Mouse (Mus musculus): Measurements from ENCODE around the gene Rcan1. TPM values are rescaled to one million over a fixed set of nuclear protein-coding genes. Genes with fewer than 3 reads are reported as not detected.

Gene Rcan1
- polyA plus RNA-seq, 1 experiment, result 11.6 TPM

- Histone ChIP-seq H3K36me3 (ENCODE audit: control insufficient read depth, insufficient read depth, low read length) (no peaks in the 10 kb centered on the region), H3K27ac (ENCODE audit: control insufficient read depth, insufficient read depth, low read depth, low read length) (no peak overlapping the region), H3K4me3 (ENCODE audit: control insufficient read depth, low read depth, low read length) (no peak overlapping the region), H3K27me3 (ENCODE audit: control insufficient read depth, insufficient read depth, low read length) (no peaks in the 10 kb centered on the region), H3K4me1 (ENCODE audit: control insufficient read depth, insufficient read depth, low read length) (no peaks in the 10 kb centered on the region)
- TF ChIP-seq CTCF (IDR thresholded peaks at IDR 0.05; ENCODE audit: control insufficient read depth, insufficient read depth, insufficient replicate concordance, low read depth, low read length) (no peak), POLR2A (IDR thresholded peaks at IDR 0.05; ENCODE audit: control insufficient read depth, low read depth, low read length) (no peak)
These were observed 35.2 kb downstream of the Rcan1 start for GRCm38 (mm10) chr16:92435431-92435985.

- TF ChIP-seq CTCF (IDR thresholded peaks at IDR 0.05; ENCODE audit: control insufficient read depth, insufficient read depth, insufficient replicate concordance, low read depth, low read length) (no peak), POLR2A (IDR thresholded peaks at IDR 0.05; ENCODE audit: control insufficient read depth, low read depth, low read length) (no peak)
- Histone ChIP-seq H3K4me1 (ENCODE audit: control insufficient read depth, insufficient read depth, low read length) (no peaks in the 10 kb centered on the region), H3K27me3 (ENCODE audit: control insufficient read depth, insufficient read depth, low read length) (no peaks in the 10 kb centered on the region), H3K4me3 (ENCODE audit: control insufficient read depth, low read depth, low read length) (no peak overlapping the region), H3K36me3 (ENCODE audit: control insufficient read depth, insufficient read depth, low read length) (no peaks in the 10 kb centered on the region), H3K27ac (ENCODE audit: control insufficient read depth, insufficient read depth, low read depth, low read length) (no peak overlapping the region)
These were observed 37.5 kb downstream of the Rcan1 start for GRCm38 (mm10) chr16:92433176-92433575.

GRCm38 (mm10) chr16:92430731-92431130 lies 39.9 kb downstream of the Rcan1 start:
- no peaks in the 10 kb centered on the region for H3K4me1 ChIP-seq (ENCODE audit: control insufficient read depth, insufficient read depth, low read length)
- H3K27ac ChIP-seq (ENCODE audit: control insufficient read depth, insufficient read depth, low read depth, low read length), result no peak overlapping the region
- no peaks in the 10 kb centered on the region for H3K27me3 ChIP-seq (ENCODE audit: control insufficient read depth, insufficient read depth, low read length)
- H3K36me3 ChIP-seq (ENCODE audit: control insufficient read depth, insufficient read depth, low read length), result no peaks in the 10 kb centered on the region
- TF ChIP-seq CTCF (IDR thresholded peaks at IDR 0.05; ENCODE audit: control insufficient read depth, insufficient read depth, insufficient replicate concordance, low read depth, low read length) (no peak), POLR2A (IDR thresholded peaks at IDR 0.05; ENCODE audit: control insufficient read depth, low read depth, low read length) (no peak)
- H3K4me3 ChIP-seq (ENCODE audit: control insufficient read depth, low read depth, low read length), result no peak overlapping the region

GRCm38 (mm10) chr16:92428197-92428950 lies 42.3 kb downstream of the Rcan1 start:
- no peak overlapping the region for H3K4me3 ChIP-seq (ENCODE audit: control insufficient read depth, low read depth, low read length)
- H3K36me3 ChIP-seq (ENCODE audit: control insufficient read depth, insufficient read depth, low read length), result no peaks in the 10 kb centered on the region
- H3K27me3 ChIP-seq (ENCODE audit: control insufficient read depth, insufficient read depth, low read length), result no peaks in the 10 kb centered on the region
- H3K27ac ChIP-seq (ENCODE audit: control insufficient read depth, insufficient read depth, low read depth, low read length), result no peak overlapping the region; the same call in 1 of the 2 replicates
- H3K4me1 ChIP-seq (ENCODE audit: control insufficient read depth, insufficient read depth, low read length), result no peaks in the 10 kb centered on the region
- TF ChIP-seq POLR2A (IDR thresholded peaks at IDR 0.05; ENCODE audit: control insufficient read depth, low read depth, low read length) (no peak), CTCF (IDR thresholded peaks at IDR 0.05; ENCODE audit: control insufficient read depth, insufficient read depth, insufficient replicate concordance, low read depth, low read length) (no peak)

GRCm38 (mm10) chr16:92426708-92427107 lies 44.0 kb downstream of the Rcan1 start:
- Histone ChIP-seq H3K4me3 (ENCODE audit: control insufficient read depth, low read depth, low read length) (no peak overlapping the region), H3K27ac (ENCODE audit: control insufficient read depth, insufficient read depth, low read depth, low read length) (no peak overlapping the region), H3K4me1 (ENCODE audit: control insufficient read depth, insufficient read depth, low read length) (no peaks in the 10 kb centered on the region), H3K36me3 (ENCODE audit: control insufficient read depth, insufficient read depth, low read length) (no peaks in the 10 kb centered on the region), H3K27me3 (ENCODE audit: control insufficient read depth, insufficient read depth, low read length) (no peaks in the 10 kb centered on the region)
- TF ChIP-seq CTCF (IDR thresholded peaks at IDR 0.05; ENCODE audit: control insufficient read depth, insufficient read depth, insufficient replicate concordance, low read depth, low read length) (no peak), POLR2A (IDR thresholded peaks at IDR 0.05; ENCODE audit: control insufficient read depth, low read depth, low read length) (no peak)

- Histone ChIP-seq H3K4me3 (ENCODE audit: control insufficient read depth, low read depth, low read length) (no peak overlapping the region), H3K36me3 (ENCODE audit: control insufficient read depth, insufficient read depth, low read length) (no peaks in the 10 kb centered on the region), H3K27ac (ENCODE audit: control insufficient read depth, insufficient read depth, low read depth, low read length) (no peak overlapping the region), H3K4me1 (ENCODE audit: control insufficient read depth, insufficient read depth, low read length) (no peaks in the 10 kb centered on the region), H3K27me3 (ENCODE audit: control insufficient read depth, insufficient read depth, low read length) (no peaks in the 10 kb centered on the region)
- no peak for TF ChIP-seq POLR2A (IDR thresholded peaks at IDR 0.05; ENCODE audit: control insufficient read depth, low read depth, low read length)
- TF ChIP-seq CTCF (IDR thresholded peaks at IDR 0.05; ENCODE audit: control insufficient read depth, insufficient read depth, insufficient replicate concordance, low read depth, low read length), result no peak
These were observed 44.8 kb downstream of the Rcan1 start for GRCm38 (mm10) chr16:92425875-92426274.

GRCm38 (mm10) chr16:92423363-92423762 lies 47.3 kb downstream of the Rcan1 start:
- H3K27me3 ChIP-seq (ENCODE audit: control insufficient read depth, insufficient read depth, low read length), result no peaks in the 10 kb centered on the region
- H3K4me1 ChIP-seq (ENCODE audit: control insufficient read depth, insufficient read depth, low read length), result no peaks in the 10 kb centered on the region
- no peaks in the 10 kb centered on the region for H3K36me3 ChIP-seq (ENCODE audit: control insufficient read depth, insufficient read depth, low read length)
- no peak overlapping the region for H3K27ac ChIP-seq (ENCODE audit: control insufficient read depth, insufficient read depth, low read depth, low read length)
- no peak for TF ChIP-seq POLR2A (IDR thresholded peaks at IDR 0.05; ENCODE audit: control insufficient read depth, low read depth, low read length)
- no peak for TF ChIP-seq CTCF (IDR thresholded peaks at IDR 0.05; ENCODE audit: control insufficient read depth, insufficient read depth, insufficient replicate concordance, low read depth, low read length)
- no peak overlapping the region for H3K4me3 ChIP-seq (ENCODE audit: control insufficient read depth, low read depth, low read length)
